Mouse (Mus musculus): ENCODE data around the gene Clec12b. TPM values are rescaled to one million over a fixed set of nuclear protein-coding genes. Genes with fewer than 3 reads are reported as not detected.

Clec12b gene
- polyA plus RNA-seq, 1 experiment from 2014 or later: 0.12 TPM

- no peak overlapping the region for H3K9ac ChIP-seq (replicated peaks)
- H3K9me3 ChIP-seq: no peaks in the 10 kb centered on the region
- no peak overlapping the region for H3K4me2 ChIP-seq (replicated peaks)
- no peaks in the 10 kb centered on the region for H3K27me3 ChIP-seq
- no peaks in the 10 kb centered on the region for H3K36me3 ChIP-seq
- H3K4me1 ChIP-seq (replicated peaks): no peaks in the 10 kb centered on the region
- H3K4me3 ChIP-seq (replicated peaks): no peak overlapping the region
- 89% methylated on average over 1 of the region's 1 CpGs for WGBS
- H3K27ac ChIP-seq: no peak overlapping the region
- no peak for ATAC-seq
Observed at GRCm38 (mm10) chr6:129326016-129326415, 59.7 kb downstream of the Clec12b start.

Other genes with a start within 250 kb of the Clec12b start
- gene Clec2d, start 205.3 kb downstream of the Clec12b start, polyA plus RNA-seq (2015; fragmentation: Nextera tagmentation; extraction: Ambion mirVana): 0.13 TPM in 1 of 2 replicates, not detected in the other
- gene Cd69, start 110.4 kb downstream of the Clec12b start, polyA plus RNA-seq (2015; fragmentation: Nextera tagmentation; extraction: Ambion mirVana): not detected in 2 replicates
- not detected in 2 replicates for gene 4922502D21Rik, start 54.1 kb downstream of the Clec12b start, polyA plus RNA-seq (2015; fragmentation: Nextera tagmentation; extraction: Ambion mirVana)
- 0.23 TPM in 1 of 2 replicates, not detected in the other for gene Clec12a, start 43.2 kb downstream of the Clec12b start, polyA plus RNA-seq (2015; fragmentation: Nextera tagmentation; extraction: Ambion mirVana)
- 3.6 and 3.9 TPM in 2 replicates for gene Clec1b, start 11.4 kb upstream of the Clec12b start, polyA plus RNA-seq (2015; fragmentation: Nextera tagmentation; extraction: Ambion mirVana)
- 0.22 and 0.23 TPM in 2 replicates for gene Clec9a, start 23.0 kb upstream of the Clec12b start, polyA plus RNA-seq (2015; fragmentation: Nextera tagmentation; extraction: Ambion mirVana)
- 1.7 and 1.8 TPM in 2 replicates for gene Clec1a, start 66.1 kb upstream of the Clec12b start, polyA plus RNA-seq (2015; fragmentation: Nextera tagmentation; extraction: Ambion mirVana)
- gene Olr1, start 121.3 kb upstream of the Clec12b start, polyA plus RNA-seq (2015; fragmentation: Nextera tagmentation; extraction: Ambion mirVana): not detected in 2 replicates
- not detected in 2 replicates for gene Tmem52b, start 126.7 kb upstream of the Clec12b start, polyA plus RNA-seq (2015; fragmentation: Nextera tagmentation; extraction: Ambion mirVana)
- gene Gabarapl1, start 147.3 kb upstream of the Clec12b start, polyA plus RNA-seq (2015; fragmentation: Nextera tagmentation; extraction: Ambion mirVana): 159 and 164 TPM in 2 replicates
- gene Klre1, start 192.0 kb upstream of the Clec12b start, polyA plus RNA-seq (2015; fragmentation: Nextera tagmentation; extraction: Ambion mirVana): not detected in 2 replicates
- not detected in 2 replicates for gene Klrd1, start 205.9 kb upstream of the Clec12b start, polyA plus RNA-seq (2015; fragmentation: Nextera tagmentation; extraction: Ambion mirVana)
- gene Klrk1, start 238.0 kb upstream of the Clec12b start, polyA plus RNA-seq (2015; fragmentation: Nextera tagmentation; extraction: Ambion mirVana): 0.22 and 0.38 TPM in 2 replicates